Mouse (Mus musculus): ENCODE data around the gene Acot11. TPM values are rescaled to one million over a fixed set of nuclear protein-coding genes. Genes with fewer than 3 reads are reported as not detected.

The Acot11 gene
- polyA plus RNA-seq (2015; fragmentation: Nextera tagmentation; extraction: Ambion mirVana), result 2.7 and 3.7 TPM in 2 replicates

DNA sequence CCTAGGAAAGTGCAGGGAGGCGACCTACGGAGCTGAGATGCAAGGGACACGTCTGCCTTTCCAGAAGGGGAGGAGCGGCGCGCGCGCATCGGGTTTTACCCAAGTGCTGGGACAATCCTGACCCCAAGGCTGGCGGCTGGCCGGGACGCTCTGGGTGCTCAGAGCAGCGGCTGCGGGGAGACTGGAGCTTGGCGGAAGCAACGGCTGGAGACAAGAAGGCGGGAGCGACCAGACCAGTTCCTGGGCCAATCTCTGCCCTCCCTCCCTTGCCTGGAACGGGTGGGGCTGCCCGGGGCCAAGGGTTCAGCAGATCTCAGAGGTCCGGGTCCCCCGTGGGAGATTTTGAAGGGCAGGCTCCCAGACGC, at the start of gene Acot11:
TSS of gene Acot11 (minus strand) at position 89 of the 365 bp plus-strand sequence.
- peak within 1 kb of the TSS; percentile 47 for H3K9ac ChIP-seq
- peak within 1 kb of the TSS; percentile 63 for H3K4me2 ChIP-seq
- ATAC-seq (replicated peaks; ENCODE audit: low FRiP score), result peak; percentile 66
- peaks cover 18% of the 10 kb centered on the region for H3K27me3 ChIP-seq
- H3K4me1 ChIP-seq, result peaks cover 20% of the 10 kb centered on the region
- H3K27ac ChIP-seq, result no peak within 1 kb of the TSS
- peak within 1 kb of the TSS; percentile 37 for H3K4me3 ChIP-seq (replicated peaks)
- 2% methylated on average over 23 of the region's 23 CpGs for WGBS
- H3K9me3 ChIP-seq (replicated peaks), result 0 out of 2 replicates have a peak, but pooled peaks cover under 1% of the 10 kb centered on the region
- no peaks in the 10 kb centered on the region for H3K36me3 ChIP-seq

DNA sequence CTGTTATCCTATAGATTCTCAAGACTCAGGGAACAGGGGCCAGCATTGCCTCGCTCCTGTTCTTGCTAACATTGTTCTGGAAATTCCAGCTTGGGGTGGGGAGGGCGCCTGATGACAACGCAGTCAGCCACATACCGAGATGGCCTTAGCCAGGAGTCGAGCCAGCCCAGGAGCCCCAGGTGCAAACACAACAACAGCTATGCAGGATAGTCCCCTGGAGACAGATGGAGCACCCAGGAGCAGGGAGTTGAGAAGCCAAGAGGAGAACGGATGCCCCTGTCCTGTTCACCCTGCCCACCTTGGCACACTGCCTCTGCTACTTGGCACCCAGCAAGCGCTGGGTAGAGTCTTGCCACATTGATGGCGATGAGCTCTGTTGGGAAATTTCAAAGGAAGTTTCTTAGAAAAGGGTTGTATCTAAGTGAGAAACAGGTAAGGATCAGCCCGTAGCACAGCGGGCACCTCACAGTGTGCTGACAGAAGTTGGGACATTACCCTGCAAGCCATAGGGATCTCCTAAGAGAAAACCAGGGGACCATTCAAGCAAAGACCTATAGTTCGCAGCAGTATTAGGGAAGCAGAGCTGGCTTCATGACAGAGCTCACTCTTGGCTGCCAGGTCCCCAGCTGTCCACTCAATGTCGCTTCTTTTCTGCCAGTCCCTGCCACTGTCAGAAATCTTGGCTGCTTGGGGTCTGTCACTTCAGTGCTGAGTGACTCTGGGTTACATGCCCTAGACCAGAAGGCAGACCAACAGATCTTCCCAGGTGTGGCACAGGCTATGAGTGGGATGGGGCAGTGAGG, 43.7 kb upstream of the Acot11 start:
- 47% methylated on average over 12 of the region's 12 CpGs for WGBS

DNA sequence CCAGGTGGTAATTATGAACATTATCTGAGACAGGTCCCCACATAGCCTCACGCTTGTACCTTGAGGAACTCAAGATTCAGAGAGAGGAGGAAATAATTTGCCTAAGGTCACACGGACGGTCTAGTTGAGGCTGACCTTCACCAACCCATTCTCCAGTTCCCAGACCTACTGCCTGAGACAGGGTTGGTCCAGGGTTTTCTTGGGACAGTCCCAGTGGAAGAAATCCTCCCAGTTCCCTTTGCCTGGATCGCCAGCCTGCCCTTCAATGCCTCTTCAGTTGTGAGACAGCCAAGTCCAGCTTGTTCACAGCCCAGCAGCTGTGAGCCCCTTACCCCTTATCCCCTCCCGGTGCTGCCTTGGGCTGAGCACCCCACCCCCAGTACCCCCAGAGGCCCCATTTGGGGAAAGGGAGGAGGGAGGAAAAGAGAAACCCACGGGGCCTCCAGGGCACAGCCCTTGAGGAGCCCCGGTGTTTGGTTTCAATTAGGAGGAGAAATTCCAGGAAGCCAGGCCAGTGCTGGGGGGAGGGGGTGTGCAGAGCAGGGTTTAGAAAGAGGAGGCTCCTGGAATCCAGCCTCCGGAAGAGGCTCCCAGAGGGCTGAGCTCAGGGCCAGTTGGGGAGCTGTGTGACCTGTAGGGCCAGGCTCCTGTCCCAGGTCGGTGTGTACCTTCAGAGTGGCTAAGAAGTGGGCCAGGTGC, 42.9 kb upstream of the Acot11 start:
- H3K4me3 ChIP-seq (replicated peaks), result no peak overlapping the region; the same call in 1 of the 2 replicates
- no peaks in the 10 kb centered on the region for H3K27me3 ChIP-seq
- ATAC-seq (replicated peaks; ENCODE audit: low FRiP score), result peak; percentile 94
- 0 out of 2 replicates have a peak overlapping the region, but pooled peaks have one; percentile 37 for H3K9ac ChIP-seq
- no peaks in the 10 kb centered on the region for H3K36me3 ChIP-seq
- 6% methylated on average over 9 of the region's 9 CpGs for whole genome bisulfite sequencing
- H3K27ac ChIP-seq, result peak overlapping the region; percentile 94
- peak overlapping the region; percentile 53 for H3K4me2 ChIP-seq
- peaks cover 30% of the 10 kb centered on the region for H3K4me1 ChIP-seq
- H3K9me3 ChIP-seq (replicated peaks), result no peaks in the 10 kb centered on the region

More for the DNA sequence above, 43.7 kb upstream of the Acot11 start:
- peak overlapping the region; percentile 94 for H3K27ac ChIP-seq
- no peaks in the 10 kb centered on the region for H3K27me3 ChIP-seq
- peak; percentile 17 for ATAC-seq (replicated peaks; ENCODE audit: low FRiP score)
- peak overlapping the region; percentile 53 for H3K4me2 ChIP-seq
- no peak overlapping the region for H3K4me3 ChIP-seq (replicated peaks)
- no peaks in the 10 kb centered on the region for H3K9me3 ChIP-seq (replicated peaks)
- 0 out of 2 replicates have a peak overlapping the region, but pooled peaks have one; percentile 5 for H3K9ac ChIP-seq
- no peaks in the 10 kb centered on the region for H3K36me3 ChIP-seq
- peaks cover 28% of the 10 kb centered on the region for H3K4me1 ChIP-seq

DNA sequence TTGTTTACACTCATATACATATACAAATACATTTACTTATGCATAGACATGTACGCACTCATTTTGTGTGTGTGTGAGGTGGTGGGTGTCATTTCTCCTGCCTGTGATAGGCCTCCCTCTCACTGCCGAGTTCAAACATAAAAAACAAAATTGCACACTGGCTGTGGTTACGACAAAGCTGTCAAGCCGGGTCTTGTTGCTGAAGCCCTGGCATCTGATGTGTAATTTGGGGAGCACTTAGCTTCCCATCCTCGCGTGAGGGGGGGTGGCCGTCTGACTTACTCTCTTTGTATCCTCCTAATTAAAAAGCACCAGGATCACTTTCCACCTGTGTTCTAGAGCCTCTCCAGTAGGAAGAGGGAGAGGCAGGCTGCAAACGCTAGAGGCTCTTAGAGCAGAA, 37.8 kb upstream of the Acot11 start:
- 48% methylated on average over 8 of the region's 8 CpGs for WGBS
- no peaks in the 10 kb centered on the region for H3K27me3 ChIP-seq
- no peak overlapping the region for H3K27ac ChIP-seq
- ATAC-seq (replicated peaks; ENCODE audit: low FRiP score), result no peak
- H3K9me3 ChIP-seq (replicated peaks), result no peaks in the 10 kb centered on the region
- no peak overlapping the region for H3K4me2 ChIP-seq
- H3K4me3 ChIP-seq (replicated peaks), result no peak overlapping the region
- peaks cover 61% of the 10 kb centered on the region for H3K4me1 ChIP-seq
- H3K9ac ChIP-seq, result no peak overlapping the region
- no peaks in the 10 kb centered on the region for H3K36me3 ChIP-seq

DNA sequence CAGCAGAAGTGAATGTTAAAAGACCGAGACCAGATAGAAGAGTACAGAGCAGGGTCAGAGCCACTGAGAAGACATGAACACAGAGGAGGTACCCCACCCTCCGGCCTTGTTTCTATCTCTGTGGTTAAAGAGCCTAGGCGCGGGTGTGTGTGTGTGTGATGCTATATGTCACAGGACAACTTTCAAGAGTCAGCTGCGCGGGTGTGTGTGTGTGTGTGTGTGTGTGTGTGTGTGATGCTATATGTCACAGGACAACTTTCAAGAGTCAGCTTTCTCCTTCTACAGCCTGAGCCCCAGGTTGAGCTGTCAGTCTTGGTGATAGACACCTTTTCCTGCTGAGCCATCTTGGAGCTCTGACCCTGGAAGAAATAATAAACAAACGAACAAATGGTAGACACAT, 37.1 kb upstream of the Acot11 start:
- no peak overlapping the region for H3K9ac ChIP-seq
- peak overlapping the region; percentile 98 for H3K27ac ChIP-seq
- H3K27me3 ChIP-seq, result no peaks in the 10 kb centered on the region
- WGBS, result 55% methylated on average over 7 of the region's 7 CpGs
- H3K4me1 ChIP-seq, result peaks cover 61% of the 10 kb centered on the region
- H3K36me3 ChIP-seq, result no peaks in the 10 kb centered on the region
- no peaks in the 10 kb centered on the region for H3K9me3 ChIP-seq (replicated peaks)
- ATAC-seq (replicated peaks; ENCODE audit: low FRiP score), result no peak
- H3K4me2 ChIP-seq, result no peak overlapping the region
- no peak overlapping the region for H3K4me3 ChIP-seq (replicated peaks)

DNA sequence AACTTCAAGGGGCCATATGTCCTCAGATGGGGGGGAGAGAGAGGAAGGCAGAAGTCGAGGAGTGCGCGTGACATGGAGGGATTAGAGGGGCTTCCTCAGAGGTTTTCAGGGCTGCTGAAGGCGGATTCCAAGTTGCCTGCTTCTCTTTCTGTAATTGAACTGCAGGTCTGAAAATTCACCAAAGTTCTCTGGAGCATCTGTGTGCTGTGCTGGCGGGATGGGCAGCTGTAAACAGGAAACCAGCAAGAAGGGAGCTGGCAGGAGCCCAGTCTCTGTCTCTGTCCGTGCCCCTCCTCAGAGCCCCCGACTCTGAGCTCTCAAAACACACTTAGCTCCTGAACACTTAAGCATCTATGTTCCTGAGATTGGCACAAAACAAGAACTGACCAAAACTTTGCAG, 36.5 kb upstream of the Acot11 start:
- H3K4me1 ChIP-seq, result peaks cover 64% of the 10 kb centered on the region
- H3K36me3 ChIP-seq, result no peaks in the 10 kb centered on the region
- peaks cover 2% of the 10 kb centered on the region; the same call in 1 of the 2 replicates for H3K27me3 ChIP-seq
- H3K9me3 ChIP-seq (replicated peaks), result no peaks in the 10 kb centered on the region
- no peak for ATAC-seq (replicated peaks; ENCODE audit: low FRiP score)
- WGBS, result 28% methylated on average over 7 of the region's 7 CpGs
- peak overlapping the region; percentile 60; the same call in 1 of the 2 replicates for H3K9ac ChIP-seq
- peak overlapping the region; percentile 98 for H3K27ac ChIP-seq
- no peak overlapping the region for H3K4me2 ChIP-seq
- no peak overlapping the region for H3K4me3 ChIP-seq (replicated peaks)

DNA sequence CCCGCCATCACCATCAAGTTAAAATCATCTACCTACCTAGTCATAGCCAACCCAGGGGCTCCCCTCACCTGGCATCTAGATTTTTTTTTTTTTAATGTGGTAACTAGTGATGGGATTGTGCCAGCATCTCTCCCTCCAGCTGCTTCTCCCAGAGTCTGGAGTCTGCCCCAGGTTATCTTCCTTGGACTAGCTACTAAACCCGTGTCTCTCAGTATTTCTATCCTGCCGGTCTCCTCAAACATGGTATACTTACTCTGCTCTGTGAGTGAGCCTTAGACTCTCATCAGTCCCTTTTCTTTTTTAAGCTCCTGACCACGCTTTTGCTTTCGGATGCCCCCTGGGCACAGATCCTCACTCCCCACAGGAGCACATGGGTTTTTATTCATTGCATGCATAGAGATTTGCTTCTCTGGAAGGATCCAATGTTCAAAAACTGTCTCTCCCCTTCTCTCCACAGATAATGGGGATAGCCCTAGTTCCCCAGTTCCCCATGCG, 35.9 kb upstream of the Acot11 start:
- Histone ChIP-seq H3K4me2 (peak overlapping the region; percentile 100), H3K27me3 (peaks cover 4% of the 10 kb centered on the region; the same call in 1 of the 2 replicates), H3K9me3 (replicated peaks) (no peaks in the 10 kb centered on the region), H3K27ac (peak overlapping the region; percentile 98), H3K36me3 (no peaks in the 10 kb centered on the region), H3K4me3 (replicated peaks) (peak overlapping the region; percentile 61), H3K9ac (peak overlapping the region; percentile 60), H3K4me1 (peaks cover 65% of the 10 kb centered on the region)
- no peak for ATAC-seq (replicated peaks; ENCODE audit: low FRiP score)
- 30% methylated on average over 6 of the region's 6 CpGs for WGBS

DNA sequence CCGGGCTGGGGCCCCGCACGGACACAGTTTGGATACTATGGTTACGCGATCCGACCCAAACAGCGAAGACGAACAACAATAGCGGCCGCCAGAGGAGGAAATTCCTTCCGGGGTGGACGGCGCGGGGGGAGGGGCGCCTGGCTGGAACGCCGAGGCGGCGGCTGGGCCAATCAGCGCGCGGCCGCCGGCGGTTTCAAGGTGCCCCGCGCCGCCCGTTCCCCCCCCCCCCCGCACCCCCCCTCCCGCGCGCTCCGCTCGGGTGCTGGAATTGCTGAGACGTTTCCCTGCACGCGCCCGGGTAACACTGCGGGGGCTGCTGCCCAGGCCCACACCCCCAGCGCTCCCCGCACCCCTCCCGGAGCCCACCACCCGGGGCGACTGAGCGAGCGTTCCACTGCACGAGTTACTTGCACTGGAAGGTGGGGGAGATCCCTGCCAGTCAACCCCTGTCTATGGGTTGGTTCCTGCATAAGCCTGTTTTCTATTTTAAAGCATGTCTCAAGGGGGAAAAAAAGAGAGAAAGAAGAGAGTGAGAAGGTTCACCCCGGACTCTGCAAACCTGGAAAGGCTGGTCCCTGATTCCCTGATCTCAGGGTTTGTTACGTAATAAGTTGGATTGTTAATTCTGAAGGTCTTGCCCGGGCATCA, 35.3 kb upstream of the Acot11 start:
- Histone ChIP-seq H3K4me3 (replicated peaks) (peak overlapping the region; percentile 61), H3K4me2 (peak overlapping the region; percentile 100), H3K4me1 (peaks cover 65% of the 10 kb centered on the region), H3K9me3 (replicated peaks) (no peaks in the 10 kb centered on the region), H3K9ac (peak overlapping the region; percentile 72), H3K27me3 (peaks cover 4% of the 10 kb centered on the region; the same call in 1 of the 2 replicates), H3K27ac (peak overlapping the region; percentile 98), H3K36me3 (no peaks in the 10 kb centered on the region)
- ATAC-seq (replicated peaks; ENCODE audit: low FRiP score), result peak; percentile 57
- under 1% methylated on average over 27 of the region's 51 CpGs for WGBS

DNA sequence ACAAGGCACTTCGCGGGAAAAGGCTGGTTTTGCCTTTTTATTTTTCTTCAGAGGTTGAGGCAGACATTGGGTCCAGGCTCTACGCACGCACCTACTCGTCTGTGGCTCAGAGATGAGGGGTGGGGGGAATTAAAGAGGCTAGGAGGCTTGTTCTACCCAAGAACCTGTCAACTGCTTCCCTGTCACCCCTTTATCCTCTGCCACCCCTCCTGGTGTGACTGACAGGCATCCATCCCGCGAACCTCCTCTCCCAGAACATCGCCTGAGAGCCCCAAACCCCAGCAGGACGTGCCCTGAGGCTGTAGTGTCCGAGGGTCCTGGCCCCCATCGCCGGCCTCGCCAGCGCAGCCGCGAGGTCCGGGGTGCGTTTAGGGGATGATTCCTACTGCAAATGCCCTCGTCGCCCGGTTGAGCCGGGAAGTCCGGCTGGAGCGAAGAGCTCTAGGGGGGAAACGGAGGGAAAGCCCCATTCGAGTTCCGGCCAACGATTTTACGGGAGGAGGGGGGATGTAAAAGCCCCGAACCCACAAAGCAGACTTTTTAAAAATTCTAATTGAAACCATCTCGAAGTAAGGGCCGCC, 34.5 kb upstream of the Acot11 start:
- Histone ChIP-seq H3K27me3 (peaks cover 4% of the 10 kb centered on the region; the same call in 1 of the 2 replicates), H3K36me3 (no peaks in the 10 kb centered on the region), H3K4me3 (replicated peaks) (peak overlapping the region; percentile 61), H3K9me3 (replicated peaks) (no peaks in the 10 kb centered on the region), H3K9ac (peak overlapping the region; percentile 72), H3K4me2 (peak overlapping the region; percentile 100), H3K4me1 (peaks cover 65% of the 10 kb centered on the region), H3K27ac (peak overlapping the region; percentile 98)
- ATAC-seq (replicated peaks; ENCODE audit: low FRiP score), result peak; percentile 27
- under 1% methylated on average over 32 of the region's 32 CpGs for WGBS

DNA sequence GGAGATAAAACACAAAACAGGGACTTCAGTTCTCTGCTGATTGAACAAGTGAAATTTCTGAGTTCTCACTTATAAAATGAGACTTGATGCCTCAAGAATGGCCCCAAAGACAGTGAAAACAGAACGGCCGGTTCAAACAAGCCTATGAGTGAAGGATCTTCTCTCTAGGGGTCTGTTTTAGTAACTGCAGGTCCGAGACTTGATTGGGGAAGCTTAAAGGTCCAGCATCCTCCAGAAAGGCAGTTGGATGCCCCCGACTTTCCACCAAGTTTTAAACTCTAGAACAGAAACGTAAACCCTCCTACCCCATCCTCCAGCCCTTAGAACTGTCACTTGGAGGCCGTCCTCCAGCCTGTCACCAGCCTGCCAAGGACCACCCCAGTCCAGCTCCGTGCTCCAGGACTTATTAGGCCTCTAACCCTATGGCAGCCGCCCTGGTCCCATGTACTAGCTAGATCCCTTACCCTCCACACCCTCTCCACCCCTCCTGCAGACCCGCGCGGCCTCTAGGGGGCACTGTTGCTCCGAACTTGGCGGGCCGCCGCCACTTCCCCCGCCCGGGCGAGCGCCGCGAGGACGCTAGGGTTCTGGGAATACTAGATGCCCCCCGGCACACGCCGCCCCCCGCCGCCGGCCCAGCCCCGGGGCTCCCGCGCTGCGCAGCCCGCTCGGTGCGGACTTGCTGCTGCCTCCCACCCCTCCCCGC, 33.9 kb upstream of the Acot11 start:
- 2% methylated on average over 35 of the region's 36 CpGs for WGBS
- Histone ChIP-seq H3K4me3 (replicated peaks) (peak overlapping the region; percentile 61), H3K27me3 (peaks cover 4% of the 10 kb centered on the region; the same call in 1 of the 2 replicates)

DNA sequence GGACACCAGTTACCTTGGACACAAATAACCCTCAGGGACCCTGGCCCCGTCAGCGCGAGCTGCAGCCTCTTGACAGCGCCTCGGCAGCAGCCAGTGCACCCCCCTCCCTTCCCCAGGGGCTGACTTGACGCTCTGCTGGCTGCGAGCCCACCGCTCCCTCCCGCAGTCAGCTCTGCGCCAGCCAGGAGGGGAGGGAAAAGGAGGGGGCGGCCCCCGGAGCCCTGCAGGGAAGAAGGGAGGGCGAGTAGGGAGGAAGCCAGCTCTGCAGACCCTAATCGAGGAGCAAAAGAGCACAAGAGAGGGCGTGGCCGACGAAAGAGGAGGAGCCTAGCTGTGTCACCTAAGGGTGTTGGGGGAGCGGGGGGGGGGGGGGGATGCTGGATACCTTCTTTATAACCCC, 33.2 kb upstream of the Acot11 start:
- H3K9me3 ChIP-seq (replicated peaks), result no peaks in the 10 kb centered on the region
- ATAC-seq (replicated peaks; ENCODE audit: low FRiP score), result peak; percentile 47
- peak overlapping the region; percentile 98 for H3K27ac ChIP-seq
- under 1% methylated on average over 13 of the region's 18 CpGs for WGBS
- H3K9ac ChIP-seq, result peak overlapping the region; percentile 16; the same call in 1 of the 2 replicates
- no peaks in the 10 kb centered on the region for H3K36me3 ChIP-seq
- peaks cover 4% of the 10 kb centered on the region; the same call in 1 of the 2 replicates for H3K27me3 ChIP-seq
- peaks cover 61% of the 10 kb centered on the region for H3K4me1 ChIP-seq
- H3K4me3 ChIP-seq (replicated peaks), result peak overlapping the region; percentile 26
- H3K4me2 ChIP-seq, result peak overlapping the region; percentile 100

More for the DNA sequence above, 33.9 kb upstream of the Acot11 start:
- Histone ChIP-seq H3K9me3 (replicated peaks) (no peaks in the 10 kb centered on the region), H3K9ac (peak overlapping the region; percentile 72), H3K4me1 (peaks cover 65% of the 10 kb centered on the region), H3K36me3 (no peaks in the 10 kb centered on the region), H3K4me2 (peak overlapping the region; percentile 100), H3K27ac (peak overlapping the region; percentile 98)
- ATAC-seq (replicated peaks; ENCODE audit: low FRiP score), result peak; percentile 89
